Comparison of ENCODE assay signal across 15 mouse cellular contexts in the genomic region with DNA sequence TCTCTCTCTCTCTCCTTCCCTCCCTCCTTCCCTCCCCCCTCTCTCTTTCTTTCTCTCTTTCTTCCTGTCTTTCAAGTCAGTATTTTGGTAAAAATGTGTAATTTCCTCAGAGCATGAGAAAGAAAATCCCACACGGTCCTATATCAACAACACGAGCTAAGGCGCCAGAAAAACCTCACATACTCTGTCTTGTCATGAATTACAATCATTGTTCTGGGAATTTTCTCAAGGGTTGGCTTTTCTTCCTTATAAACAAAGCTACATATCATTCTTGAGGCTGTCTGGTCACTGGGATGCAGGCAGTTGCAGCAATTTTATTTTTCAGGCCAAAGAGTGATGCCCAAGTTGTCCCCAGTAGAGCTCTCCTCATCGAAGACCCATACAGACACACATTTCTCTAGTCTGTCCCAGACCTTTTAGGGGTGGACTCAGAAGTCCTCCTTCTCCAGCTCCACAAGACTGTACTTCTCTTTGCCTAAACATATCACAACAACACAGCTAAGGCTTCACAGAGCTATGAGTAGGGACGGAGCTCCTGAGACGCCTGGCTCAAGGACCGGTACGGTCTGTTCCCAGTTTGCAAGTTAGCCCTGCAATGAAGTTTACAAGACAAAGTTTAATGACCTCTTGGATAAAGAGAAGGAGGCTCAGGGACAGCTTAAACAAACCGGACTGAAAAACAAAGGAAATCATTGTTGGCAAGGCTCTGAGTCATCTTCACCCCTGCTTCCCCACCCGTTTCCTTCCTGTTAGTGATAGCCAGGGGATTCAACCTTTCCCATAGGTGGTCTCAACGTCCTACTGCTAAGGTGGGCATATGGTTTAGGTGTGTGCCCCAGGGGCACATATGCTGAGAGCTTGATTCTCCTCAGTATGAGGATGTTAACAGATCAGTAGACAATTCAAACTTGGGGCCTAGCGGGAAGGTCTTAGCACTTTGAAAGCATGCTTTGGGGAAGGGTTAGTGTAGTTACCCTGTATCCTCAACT.
A peak's percentile ranks its signal among the peaks of the same experiment; 100 is the strongest.
DNase-seq lines count a peak whose midpoint lies in the region; ATAC-seq and TF ChIP-seq lines count a peak whose summit lies in the region.
"Had no signal": no experiment of that assay in that cellular context is flagged by ENCODE, and none has a peak within 500 bp of the region (broad histone marks: within the 10 kb centered on the region; RNA-seq: fewer than 3 reads in every experiment).

No protein-coding gene starts in this region.

- no peak for TF ChIP-seq CTCF in kidney, postnatal 0 days (IDR thresholded peaks at IDR 0.05; ENCODE audit: low read depth)
- no peak for TF ChIP-seq CTCF in MEL (IDR thresholded peaks at IDR 0.05 in 2 of 3, conservative IDR thresholded peaks at IDR 0.05 in 1 of 3; ENCODE audit: control insufficient read depth in 1 of 3, insufficient read depth in 1 of 3, low read depth in 2 of 3, low read length in 3 of 3, poor library complexity in 1 of 3, severe bottlenecking in 1 of 3)

- no peak for TF ChIP-seq EP300 in MEL (IDR thresholded peaks at IDR 0.05; ENCODE audit: low read depth in 1 of 2, low read length in 2 of 2)

- peak; percentile 12 for DNase-seq in adrenal gland, postnatal 14 days
- no peak for DNase-seq in adrenal gland, postnatal 4 days (ENCODE audit: low spot score in 2 of 2)
- DNase-seq in kidney, postnatal 0 days (ENCODE audit: low spot score): peak; percentile 85
- DNase-seq in kidney, postnatal 10 days: no peak
- DNase-seq in MEL (ENCODE audit: low read depth, low spot score): no peak
- no peak for DNase-seq in midbrain, embryonic 11.5 days (ENCODE audit: low spot score, missing footprints)
- DNase-seq in thymus, postnatal 25 days: no peak
- DNase-seq: cerebellum, postnatal 14 days; gastrocnemius, postnatal 10 days; right cerebral cortex, postnatal 14 days had no signal

- H3K27me3 ChIP-seq in kidney, postnatal 0 days (ENCODE audit: insufficient read depth, low read length): no peaks in the 10 kb centered on the region
- H3K27me3 ChIP-seq in MEL (ENCODE audit: control insufficient read depth in 1 of 2, insufficient read depth in 2 of 2, low read length in 2 of 2): peaks cover 0 to 4% of the 10 kb centered on the region in 2 experiments; a peak in 2 of 4 replicates
- no peaks in the 10 kb centered on the region for H3K27me3 ChIP-seq in myocyte (ENCODE audit: control insufficient read depth, insufficient read depth, insufficient read length)
- H3K27me3 ChIP-seq in midbrain, embryonic 11.5 days (ENCODE audit: control insufficient read depth, insufficient read depth, low read length): no peaks in the 10 kb centered on the region
- H3K27me3 ChIP-seq: embryonic facial prominence, embryonic 13.5 days; neural tube, embryonic 15.5 days had no signal

- TF ChIP-seq RAD21 in MEL (IDR thresholded peaks at IDR 0.05; ENCODE audit: low read depth, low read length): no peak

- H3K27ac ChIP-seq in kidney, postnatal 0 days: peak overlapping the region; percentile 19; the same call in 1 of the 2 replicates
- H3K27ac ChIP-seq in MEL (ENCODE audit: control insufficient read depth, low read depth, low read length): no peak overlapping the region
- no peak overlapping the region for H3K27ac ChIP-seq in midbrain, embryonic 11.5 days (ENCODE audit: low read depth, low read length)
- H3K27ac ChIP-seq: embryonic facial prominence, embryonic 13.5 days; macrophage; neural tube, embryonic 15.5 days had no signal

- H3K36me3 ChIP-seq in kidney, postnatal 0 days (ENCODE audit: insufficient read depth, low read length): no peaks in the 10 kb centered on the region
- H3K36me3 ChIP-seq in MEL (ENCODE audit: control insufficient read depth in 1 of 2, insufficient read depth in 2 of 2, low read length in 2 of 2): no peaks in the 10 kb centered on the region
- H3K36me3 ChIP-seq in myocyte (ENCODE audit: control insufficient read depth, insufficient read depth): no peaks in the 10 kb centered on the region
- no peaks in the 10 kb centered on the region for H3K36me3 ChIP-seq in midbrain, embryonic 11.5 days (ENCODE audit: control insufficient read depth, insufficient read depth, low read length)
- H3K36me3 ChIP-seq: embryonic facial prominence, embryonic 13.5 days; neural tube, embryonic 15.5 days had no signal

- WGBS in kidney, postnatal 0 days: 60% methylated on average over 12 of the region's 12 CpGs
- 86% methylated on average over 12 of the region's 12 CpGs for WGBS in midbrain, embryonic 11.5 days

- H3K4me2 ChIP-seq in kidney, postnatal 0 days (ENCODE audit: low read length): no peak overlapping the region
- H3K4me2 ChIP-seq in myocyte (ENCODE audit: low read depth): peak overlapping the region; percentile 12
- H3K4me2 ChIP-seq in midbrain, embryonic 11.5 days: no peak overlapping the region
- H3K4me2 ChIP-seq: embryonic facial prominence, embryonic 13.5 days; neural tube, embryonic 15.5 days had no signal

- no peak overlapping the region for H3K9ac ChIP-seq in kidney, postnatal 0 days (ENCODE audit: low read depth, low read length)
- H3K9ac ChIP-seq in MEL (ENCODE audit: control insufficient read depth, low read depth, low read length, poor library complexity, severe bottlenecking): no peak overlapping the region
- no peak overlapping the region for H3K9ac ChIP-seq in midbrain, embryonic 11.5 days (ENCODE audit: low read length)
- H3K9ac ChIP-seq: embryonic facial prominence, embryonic 13.5 days; neural tube, embryonic 15.5 days had no signal

- no peak overlapping the region for H3K4me3 ChIP-seq in kidney, postnatal 0 days (replicated peaks; ENCODE audit: low read depth, low read length)
- no peak overlapping the region for H3K4me3 ChIP-seq in MEL (ENCODE audit: control insufficient read depth in 1 of 2, insufficient read depth in 1 of 2, low read depth in 2 of 2, low read length in 2 of 2)
- no peak overlapping the region for H3K4me3 ChIP-seq in myocyte
- no peak overlapping the region for H3K4me3 ChIP-seq in midbrain, embryonic 11.5 days (ENCODE audit: low read depth, low read length)
- H3K4me3 ChIP-seq: embryonic facial prominence, embryonic 13.5 days; neural tube, embryonic 15.5 days had no signal

- no peaks in the 10 kb centered on the region for H3K79me2 ChIP-seq in MEL (ENCODE audit: control insufficient read depth, insufficient read depth, low read length, poor library complexity)
- H3K79me2 ChIP-seq in myocyte (ENCODE audit: control insufficient read depth, insufficient read depth): no peaks in the 10 kb centered on the region

- no peak for ATAC-seq in kidney, postnatal 0 days (replicated peaks; ENCODE audit: low FRiP score, low read depth)
- ATAC-seq in midbrain, embryonic 11.5 days (ENCODE audit: low FRiP score): no peak
- ATAC-seq: forebrain, embryonic 14.5 days had no signal

- H3K4me1 ChIP-seq in kidney, postnatal 0 days (replicated peaks; ENCODE audit: insufficient read depth, low read length): no peaks in the 10 kb centered on the region
- H3K4me1 ChIP-seq in MEL (ENCODE audit: control insufficient read depth in 1 of 2, insufficient read depth in 2 of 2, low read length in 2 of 2): peaks cover 0 to 4% of the 10 kb centered on the region in 2 experiments; a peak in 1 of 4 replicates
- no peaks in the 10 kb centered on the region for H3K4me1 ChIP-seq in midbrain, embryonic 11.5 days (ENCODE audit: control insufficient read depth, insufficient read depth, low read length)
- H3K4me1 ChIP-seq: embryonic facial prominence, embryonic 13.5 days; neural tube, embryonic 15.5 days had no signal

- no peak for TF ChIP-seq POLR2A in MEL (IDR thresholded peaks at IDR 0.05; ENCODE audit: control insufficient read depth in 1 of 2, insufficient read depth in 1 of 2, low read depth in 1 of 2, low read length in 2 of 2, poor library complexity in 1 of 2)
- no peak for TF ChIP-seq POLR2A in myocyte (IDR thresholded peaks at IDR 0.05; ENCODE audit: insufficient read length, low read depth)

- H3ac ChIP-seq in myocyte (ENCODE audit: control insufficient read depth, insufficient read length): no peak overlapping the region

- H3K9me3 ChIP-seq in kidney, postnatal 0 days (replicated peaks; ENCODE audit: low read length): no peaks in the 10 kb centered on the region
- no peaks in the 10 kb centered on the region for H3K9me3 ChIP-seq in MEL (replicated peaks; ENCODE audit: insufficient read depth, low read length)
- H3K9me3 ChIP-seq in midbrain, embryonic 11.5 days (ENCODE audit: control insufficient read depth, low read length): no peaks in the 10 kb centered on the region
- H3K9me3 ChIP-seq: embryonic facial prominence, embryonic 13.5 days; neural tube, embryonic 15.5 days had no signal

TF ChIP-seq in MEL, 35 proteins besides CTCF, POLR2A, EP300 and RAD21:
- TF ChIP-seq ZKSCAN1 (IDR thresholded peaks at IDR 0.05; ENCODE audit: low read depth, low read length) (no peak), GATA1 (IDR thresholded peaks at IDR 0.05; ENCODE audit: low read depth, low read length) (peak; percentile 13; the same call in 1 of the 2 replicates)

TF ChIP-seq in myocyte, 11 proteins besides CTCF, POLR2A, EP300 and RAD21:
- TF ChIP-seq CEBPB (IDR thresholded peaks at IDR 0.05; ENCODE audit: insufficient read depth, poor library complexity, severe bottlenecking): no peak
- TF ChIP-seq MAX (IDR thresholded peaks at IDR 0.05; ENCODE audit: low read depth): no peak
- no peak for TF ChIP-seq MYOD1 (IDR thresholded peaks at IDR 0.05; ENCODE audit: control insufficient read depth in 1 of 3, insufficient read length in 2 of 3, low read depth in 2 of 3)
- no peak for TF ChIP-seq TCF3 (IDR thresholded peaks at IDR 0.05; ENCODE audit: insufficient read length, low read depth)
- TF ChIP-seq TCF12 (IDR thresholded peaks at IDR 0.05; ENCODE audit: insufficient read depth, poor library complexity, severe bottlenecking): no peak
- TF ChIP-seq SRF (IDR thresholded peaks at IDR 0.05; ENCODE audit: control insufficient read depth, insufficient read length, low read depth): no peak
- TF ChIP-seq MYOG (IDR thresholded peaks at IDR 0.05; ENCODE audit: control insufficient read depth in 1 of 3, insufficient read depth in 1 of 3, insufficient read length in 2 of 3, low read depth in 2 of 3): no peak
- no peak for TF ChIP-seq POLR2AphosphoS2 (IDR thresholded peaks at IDR 0.05; ENCODE audit: insufficient read length, low read depth)
- no peak for TF ChIP-seq REST (IDR thresholded peaks at IDR 0.05; ENCODE audit: insufficient read depth, insufficient read length)
- no peak for TF ChIP-seq USF1 (IDR thresholded peaks at IDR 0.05; ENCODE audit: low read depth)
- no peak for TF ChIP-seq E2F4 (IDR thresholded peaks at IDR 0.05; ENCODE audit: insufficient read depth)
TF ChIP-seq in myocyte: peak in this region for 0.

Comparison
In these comparisons a context has a peak if more than half of its experiments do, and no peak if none do; other contexts are left out.
1. DNase-seq: peak in adrenal gland, postnatal 14 days (single experiment) and kidney, postnatal 0 days (single experiment); none in adrenal gland, postnatal 4 days (0 of 2), kidney, postnatal 10 days (single experiment), MEL (single experiment), midbrain, embryonic 11.5 days (single experiment) and thymus, postnatal 25 days (single experiment).